Mouse (Mus musculus): ENCODE measurements around the gene Dao. TPM values are rescaled to one million over a fixed set of nuclear protein-coding genes. Genes with fewer than 3 reads are reported as not detected.

The Dao gene
- polyA plus RNA-seq, 2 experiments from 2014 or later, result 0.48 TPM; not detected in 1

Other genes with a start within 250 kb of the Dao start
- 10 to 100 TPM in 1 of 2 experiments, 1 to 10 TPM in 1; 8.0 to 18.9 TPM for gene Sart3, start 231.2 kb upstream of the Dao start, polyA plus RNA-seq (2017; shearing (Covaris generic))
- gene Iscu, start 231.0 kb upstream of the Dao start, polyA plus RNA-seq (2017; shearing (Covaris generic)), result 10 to 100 TPM; 23.8 to 24.5 TPM
- not detected for gene Tmem119, start 203.2 kb upstream of the Dao start, polyA plus RNA-seq (2017; shearing (Covaris generic))
- gene Selplg, start 171.1 kb upstream of the Dao start, polyA plus RNA-seq (2017; shearing (Covaris generic)), result 100 to 1,000 TPM; 629 to 698 TPM
- 10 to 100 TPM; 59.2 to 70.7 TPM for gene Coro1c, start 94.9 kb upstream of the Dao start, polyA plus RNA-seq (2017; shearing (Covaris generic))
- gene Ssh1, start 9.8 kb upstream of the Dao start, polyA plus RNA-seq (2017; shearing (Covaris generic)), result 10 to 100 TPM; 15.8 to 17.9 TPM
- 1 to 10 TPM; 2.4 to 3.5 TPM for gene Usp30, start 61.8 kb downstream of the Dao start, polyA plus RNA-seq (2017; shearing (Covaris generic))
- gene Svop, start 87.9 kb downstream of the Dao start, polyA plus RNA-seq (2017; shearing (Covaris generic)), result not detected
- 1 to 10 TPM; 2.8 to 5.1 TPM for gene Alkbh2, start 124.5 kb downstream of the Dao start, polyA plus RNA-seq (2017; shearing (Covaris generic))
- 1 to 10 TPM; 6.5 to 9.0 TPM for gene Ung, start 126.7 kb downstream of the Dao start, polyA plus RNA-seq (2017; shearing (Covaris generic))
- 1 to 10 TPM in 1 of 2 experiments, under 1 TPM in 1; 0.95 to 3.1 TPM for gene Acacb, start 142.8 kb downstream of the Dao start, polyA plus RNA-seq (2017; shearing (Covaris generic))

All from activated CD4-positive, CD25-positive, alpha-beta regulatory T cell, adult 4 months (primary cell).